Mouse (Mus musculus) liver, postnatal 0 days (tissue): ENCODE data around the gene Hbs1l.

ENCODE experiments used
- CTCF ChIP-seq: sonication (generic); IDR thresholded peaks from 2 replicates; pipeline ENCODE4 v1.5.1; 2016; ENCODE audit warnings: antibody characterized with exemption, low read depth
- EP300 ChIP-seq: IDR thresholded peaks from 2 replicates; pipeline ENCODE4 v1.6.1; 2016; ENCODE audit warnings: antibody characterized with exemption, low read depth, mild to moderate bottlenecking

- TF ChIP-seq CTCF (no peak), EP300 (no peak)
Measured at GRCm38 (mm10) chr10:21364946-21365345, 69.2 kb downstream of the Hbs1l start.
